Mouse (Mus musculus) limb, embryonic 11.5 days (tissue): ENCODE results near the gene Tnfsfm13. TPM values are rescaled to one million over a fixed set of nuclear protein-coding genes. Genes with fewer than 3 reads are reported as not detected.
"Not testable (repeated sequence)": the region's sequence is repeated elsewhere in the genome, so short reads cannot be mapped to it uniquely, and the experiment has no call there.

Experiments used
- ATAC-seq: fragments of 200-750 bp; cut with Nextera tagmentation; 2 replicates; pipeline ENCODE4 v1.8.0; 2017; ENCODE audit warnings: low read depth; ENCODE audit not compliant: insufficient number of reproducible peaks, low FRiP score, low TSS enrichment
- DNase-seq: peaks from one replicate; pipeline ENCODE4 v3.0.0-alpha.2; 2015; ENCODE audit warnings: low spot score
- H3K27ac ChIP-seq: fragments of 300-500 bp; sonication (generic); replicated peaks from 2 replicates; pipeline ENCODE4 v1.5.1; 2014; ENCODE audit warnings: low read depth, mild to moderate bottlenecking, low read length
- H3K27me3 ChIP-seq: fragments of 300-500 bp; sonication (generic); 2 replicates; pipeline ENCODE4 v1.6.1; 2014; ENCODE audit warnings: mild to moderate bottlenecking, low read length, mixed read lengths; ENCODE audit not compliant: control insufficient read depth, insufficient read depth
- H3K36me3 ChIP-seq: fragments of 300-500 bp; sonication (generic); 2 replicates; pipeline ENCODE4 v1.6.1; 2014; ENCODE audit warnings: mild to moderate bottlenecking, low read length, moderate library complexity, mixed read lengths; ENCODE audit not compliant: control insufficient read depth, insufficient read depth
- H3K4me1 ChIP-seq: fragments of 300-500 bp; sonication (generic); 2 replicates; pipeline ENCODE4 v1.6.1; 2014; ENCODE audit warnings: low read length, mixed read lengths; ENCODE audit not compliant: control insufficient read depth, insufficient read depth
- H3K4me2 ChIP-seq: fragments of 300-500 bp; sonication (generic); 2 replicates; pipeline ENCODE4 v1.6.1; 2014; ENCODE audit warnings: low read depth, mild to moderate bottlenecking, moderate library complexity; ENCODE audit not compliant: severe bottlenecking
- H3K4me3 ChIP-seq: fragments of 300-500 bp; sonication (generic); 2 replicates; pipeline ENCODE4 v1.5.1; 2014; ENCODE audit warnings: low read depth, low read length
- H3K9ac ChIP-seq: fragments of 300-500 bp; sonication (generic); 2 replicates; pipeline ENCODE4 v1.6.1; 2014; ENCODE audit warnings: mild to moderate bottlenecking, low read length
- H3K9me3 ChIP-seq: fragments of 300-500 bp; sonication (generic); 2 replicates; pipeline ENCODE4 v1.6.1; 2016; ENCODE audit warnings: low read length; ENCODE audit not compliant: control insufficient read depth
- WGBS: fragments of 180-500 bp; shearing (Covaris S2); extraction: QIAGEN DNeasy Blood & Tissue Kit; methylation state at CpG from one replicate; pipeline ENCODE4 v1.1.7; 2014; 5-methylcytosine and 5-hydroxymethylcytosine counted together
- polyA plus RNA-seq: library from polyadenylated mRNA; unstranded; fragments of >200 nt; fragmentation: Nextera tagmentation; extraction: Ambion mirVana; gene quantifications from 2 replicates; pipeline ENCODE4 v1.2.1, GENCODE M21; 2014

Gene Tnfsfm13
- polyA plus RNA-seq, 1 experiment from 2014 or later: 1.3 TPM

DNA sequence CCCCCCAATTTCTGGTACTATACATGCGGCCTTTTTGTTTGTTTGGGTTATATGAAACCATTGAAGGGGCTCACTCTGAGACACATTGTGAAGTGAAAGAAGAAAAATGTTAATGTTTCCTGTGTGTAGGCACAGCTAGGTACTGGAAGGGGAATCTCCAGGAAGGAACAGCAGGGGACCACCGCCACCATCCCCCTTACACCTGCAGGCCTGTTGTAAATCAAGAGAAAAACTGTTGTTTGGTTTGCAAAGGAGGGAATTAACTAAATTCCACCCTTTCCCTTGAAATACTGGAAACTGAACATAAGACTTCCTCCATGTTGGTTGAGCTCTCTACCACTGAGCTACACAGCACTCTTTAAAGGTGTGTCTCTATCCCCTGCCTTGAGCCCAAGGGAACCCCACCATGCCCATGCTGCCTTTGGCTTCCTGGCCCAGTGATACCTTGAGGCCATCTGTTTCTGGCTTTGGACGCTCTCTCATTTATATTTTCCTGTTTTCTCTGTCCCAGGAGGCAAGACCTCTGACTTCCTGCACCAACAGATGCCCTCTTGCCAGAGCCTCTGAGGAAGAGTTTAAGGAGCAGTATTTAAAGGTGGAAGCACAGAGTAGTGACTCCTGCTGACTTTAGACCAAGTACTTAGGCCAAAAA, 12.8 kb upstream of the Tnfsfm13 start:
- H3K4me1 ChIP-seq: peaks cover 8% of the 10 kb centered on the region; the same call in 1 of the 2 replicates
- no peak overlapping the region for H3K4me2 ChIP-seq
- no peak overlapping the region for H3K9ac ChIP-seq
- no peaks in the 10 kb centered on the region for H3K27me3 ChIP-seq
- no peaks in the 10 kb centered on the region for H3K36me3 ChIP-seq
- WGBS: 66% methylated on average over 3 of the region's 3 CpGs
- no peak for ATAC-seq
- no peak for DNase-seq
- no peak overlapping the region for H3K4me3 ChIP-seq
- no peaks in the 10 kb centered on the region for H3K9me3 ChIP-seq
- no peak overlapping the region for H3K27ac ChIP-seq

DNA sequence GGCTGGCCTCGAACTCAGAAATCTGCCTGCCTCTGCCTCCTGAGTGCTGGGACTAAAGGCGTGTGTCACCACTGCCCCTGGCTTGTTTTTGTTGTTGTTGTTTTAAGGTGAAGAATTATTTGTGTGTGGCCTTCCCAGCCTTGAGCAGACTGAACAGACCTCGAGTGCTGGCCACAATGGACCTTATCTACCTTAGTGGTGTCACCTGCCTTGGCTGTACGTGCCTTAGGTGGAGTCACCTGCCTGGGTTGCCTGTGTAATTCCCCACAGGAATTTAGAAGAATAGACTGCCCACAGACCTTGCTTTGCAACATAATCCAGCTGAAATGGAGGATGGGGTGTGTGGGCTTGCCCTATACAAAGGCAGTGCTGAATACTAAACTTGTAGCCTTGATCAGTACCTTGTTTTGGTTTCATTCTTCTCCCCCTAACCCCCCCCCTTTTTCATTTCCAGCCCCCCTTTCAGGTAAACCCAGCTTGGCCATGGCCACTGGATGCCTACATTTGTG, 12.0 kb upstream of the Tnfsfm13 start:
- H3K4me2 ChIP-seq: no peak overlapping the region
- peaks cover 8% of the 10 kb centered on the region; the same call in 1 of the 2 replicates for H3K4me1 ChIP-seq
- H3K27me3 ChIP-seq: no peaks in the 10 kb centered on the region
- H3K36me3 ChIP-seq: no peaks in the 10 kb centered on the region
- no peak overlapping the region for H3K4me3 ChIP-seq
- no peak overlapping the region for H3K27ac ChIP-seq
- H3K9me3 ChIP-seq: no peaks in the 10 kb centered on the region
- DNase-seq: no peak
- WGBS: 93% methylated on average over 4 of the region's 4 CpGs
- H3K9ac ChIP-seq: no peak overlapping the region
- ATAC-seq: no peak

- 90% methylated on average over 4 of the region's 4 CpGs for WGBS
- no peaks in the 10 kb centered on the region for H3K27me3 ChIP-seq
- no peaks in the 10 kb centered on the region for H3K36me3 ChIP-seq
- ATAC-seq: no peak
- no peaks in the 10 kb centered on the region for H3K9me3 ChIP-seq
- no peak overlapping the region for H3K27ac ChIP-seq
- H3K4me1 ChIP-seq: peaks cover 8% of the 10 kb centered on the region; the same call in 1 of the 2 replicates
- no peak for DNase-seq
- H3K4me2 ChIP-seq: no peak overlapping the region
- H3K4me3 ChIP-seq: no peak overlapping the region
- H3K9ac ChIP-seq: no peak overlapping the region
These were observed 11.6 kb upstream of the Tnfsfm13 start for GRCm38 (mm10) chr11:69707480-69707847.

- H3K9ac ChIP-seq: no peak overlapping the region
- H3K9me3 ChIP-seq: no peaks in the 10 kb centered on the region
- 40% methylated on average over 6 of the region's 6 CpGs for WGBS
- no peak overlapping the region for H3K4me2 ChIP-seq
- H3K27me3 ChIP-seq: no peaks in the 10 kb centered on the region
- no peak for ATAC-seq
- no peaks in the 10 kb centered on the region for H3K36me3 ChIP-seq
- no peak overlapping the region for H3K4me3 ChIP-seq
- no peak for DNase-seq
- peaks cover 8% of the 10 kb centered on the region; the same call in 1 of the 2 replicates for H3K4me1 ChIP-seq
- H3K27ac ChIP-seq: no peak overlapping the region
These were observed 11.0 kb upstream of the Tnfsfm13 start for GRCm38 (mm10) chr11:69706775-69707479.

GRCm38 (mm10) chr11:69704613-69705010, 8.7 kb upstream of the Tnfsfm13 start:
- Histone ChIP-seq H3K9me3 (no peaks in the 10 kb centered on the region), H3K36me3 (no peaks in the 10 kb centered on the region), H3K4me2 (no peak overlapping the region), H3K9ac (no peak overlapping the region), H3K4me1 (peaks cover 8% of the 10 kb centered on the region; the same call in 1 of the 2 replicates), H3K4me3 (no peak overlapping the region), H3K27ac (no peak overlapping the region), H3K27me3 (no peaks in the 10 kb centered on the region)
- 45% methylated on average over 2 of the region's 2 CpGs for WGBS
- DNase-seq: no peak
- no peak for ATAC-seq

GRCm38 (mm10) chr11:69703814-69704612, 8.1 kb upstream of the Tnfsfm13 start:
- WGBS: 75% methylated on average over 8 of the region's 8 CpGs
- DNase-seq: no peak
- no peaks in the 10 kb centered on the region for H3K9me3 ChIP-seq
- no peaks in the 10 kb centered on the region for H3K27me3 ChIP-seq
- no peak overlapping the region for H3K9ac ChIP-seq
- peaks cover 3% of the 10 kb centered on the region; the same call in 1 of the 2 replicates for H3K4me1 ChIP-seq
- no peak overlapping the region for H3K4me3 ChIP-seq
- no peaks in the 10 kb centered on the region for H3K36me3 ChIP-seq
- no peak overlapping the region for H3K4me2 ChIP-seq
- H3K27ac ChIP-seq: no peak overlapping the region
- no peak for ATAC-seq

DNA sequence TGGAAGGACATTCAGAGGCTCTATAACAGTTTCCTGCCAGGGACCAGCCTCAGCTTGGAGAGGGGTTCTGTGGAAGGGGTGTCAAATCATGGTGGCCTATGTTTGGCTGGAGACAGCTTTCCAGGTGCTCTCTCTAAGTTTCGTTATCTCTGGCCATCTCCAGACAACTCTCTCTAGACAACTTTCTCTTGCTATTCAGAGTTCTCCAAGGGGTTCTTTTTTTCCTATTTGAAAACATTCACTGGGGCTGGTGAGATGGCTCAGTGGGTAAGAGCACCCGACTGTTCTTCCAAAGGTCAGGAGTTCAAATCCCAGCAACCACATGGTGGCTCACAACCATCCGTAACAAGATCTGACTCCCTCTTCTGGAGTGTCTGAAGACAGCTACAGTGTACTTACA, 7.5 kb upstream of the Tnfsfm13 start:
- H3K4me1 ChIP-seq, H3K27me3 ChIP-seq, DNase-seq, ATAC-seq, H3K36me3 ChIP-seq, H3K27ac ChIP-seq, H3K4me2 ChIP-seq, H3K9me3 ChIP-seq, H3K4me3 ChIP-seq, H3K9ac ChIP-seq: not testable (repeated sequence)
- 67% methylated on average over 2 of the region's 3 CpGs for WGBS

DNA sequence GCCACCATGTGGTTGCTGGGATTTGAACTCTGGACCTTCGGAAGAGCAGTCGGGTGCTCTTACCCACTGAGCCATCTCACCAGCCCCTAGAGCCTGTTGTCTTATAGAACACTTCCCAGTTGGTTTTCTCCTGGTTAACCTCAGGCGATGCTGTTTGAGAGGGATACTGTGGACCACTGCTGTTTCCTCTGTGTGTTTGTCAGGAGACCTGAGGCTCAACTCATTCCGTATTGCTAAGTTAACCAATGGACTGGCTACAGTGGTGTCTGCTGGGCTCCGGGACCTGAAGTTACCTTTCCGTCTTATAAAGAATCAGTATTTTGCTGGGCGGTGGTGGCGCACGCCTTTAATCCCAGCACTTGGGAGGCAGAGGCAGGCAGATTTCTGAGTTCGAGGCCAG, 7.0 kb upstream of the Tnfsfm13 start:
- not testable (repeated sequence) for H3K4me1 ChIP-seq, DNase-seq, H3K27me3 ChIP-seq, H3K9ac ChIP-seq, H3K4me3 ChIP-seq, ATAC-seq, H3K27ac ChIP-seq, H3K9me3 ChIP-seq, H3K36me3 ChIP-seq, H3K4me2 ChIP-seq
- WGBS: 94% methylated on average over 10 of the region's 10 CpGs
